Mouse (Mus musculus) lung, postnatal 0 days (tissue): ENCODE measurements around the gene Phb2.

Experiments used
- CTCF ChIP-seq: IDR thresholded peaks from 2 replicates; pipeline ENCODE4 v1.5.1; 2016; ENCODE audit warnings: antibody characterized with exemption, mild to moderate bottlenecking
- EP300 ChIP-seq: IDR thresholded peaks from 2 replicates; pipeline ENCODE4 v1.6.1; 2016; ENCODE audit warnings: antibody characterized with exemption, mild to moderate bottlenecking, control low read depth

DNA sequence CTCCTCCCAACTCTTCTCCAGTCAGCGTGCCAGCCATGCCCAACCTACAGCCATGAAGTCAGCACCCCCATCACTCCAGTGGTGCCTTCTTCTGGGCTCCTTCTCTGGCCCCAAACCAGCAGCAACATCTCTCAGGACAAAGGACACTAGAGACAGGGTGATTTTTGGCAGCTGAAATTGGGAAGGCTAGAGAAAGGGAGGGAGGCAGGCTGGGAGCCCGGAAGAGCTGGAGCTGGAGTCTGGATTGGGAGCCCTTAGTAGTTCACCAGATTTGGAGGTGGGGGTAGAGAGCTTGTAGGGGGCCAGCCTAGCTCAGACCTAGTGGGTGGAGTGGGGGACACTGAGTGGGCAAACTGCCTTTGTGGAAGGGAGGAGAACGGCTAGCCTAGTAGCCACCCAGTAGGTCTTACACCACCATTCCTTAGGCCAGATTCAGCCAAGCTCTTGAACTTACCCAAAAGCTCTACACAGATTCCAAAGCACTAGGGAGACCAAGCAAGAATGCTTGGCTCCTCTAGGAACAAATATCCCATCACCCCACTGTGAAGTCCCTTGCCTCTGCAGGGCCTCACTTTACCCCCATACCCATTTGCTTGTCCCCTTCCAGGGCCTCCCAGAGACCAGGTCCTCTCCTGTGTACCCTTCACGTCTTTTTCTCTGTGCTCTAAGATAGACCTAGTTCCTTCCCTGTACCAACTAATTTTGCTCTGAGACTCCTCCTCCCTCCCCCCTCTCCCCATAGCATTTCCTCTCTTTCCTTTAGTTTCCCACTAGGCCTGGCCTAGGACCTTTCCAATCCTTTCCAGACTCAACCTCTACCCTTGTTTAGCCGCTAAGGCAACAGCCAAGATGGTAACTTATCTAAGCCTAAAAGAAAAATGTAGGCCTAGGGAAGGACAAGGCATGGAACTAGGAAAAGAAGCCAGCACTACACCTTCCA is 46.0 kb downstream of the Phb2 start:
- TF ChIP-seq CTCF (no peak), EP300 (no peak)
